15 mouse cellular contexts compared by ENCODE assay signal in genomic region chr11:94449239-94449638, GRCm38 (mm10). TPM values are rescaled to one million over a fixed set of nuclear protein-coding genes. Genes with fewer than 3 reads are reported as not detected.
DNase-seq lines count a peak whose midpoint lies in the region; ATAC-seq and TF ChIP-seq lines count a peak whose summit lies in the region.
"Had no signal": no experiment of that assay in that cellular context is flagged by ENCODE, and none has a peak within 500 bp of the region (broad histone marks: within the 10 kb centered on the region; RNA-seq: fewer than 3 reads in every experiment).

No protein-coding gene starts in this region.

- H3K27me3 ChIP-seq in heart, embryonic 14.5 days (ENCODE audit: control insufficient read depth, insufficient read depth, low read length), result no peaks in the 10 kb centered on the region
- no peaks in the 10 kb centered on the region for H3K27me3 ChIP-seq in forebrain, embryonic 14.5 days (replicated peaks; ENCODE audit: control insufficient read depth, insufficient read depth, low read length)
- no peaks in the 10 kb centered on the region for H3K27me3 ChIP-seq in hindbrain, embryonic 12.5 days
- no peaks in the 10 kb centered on the region for H3K27me3 ChIP-seq in midbrain, embryonic 14.5 days (ENCODE audit: control insufficient read depth, insufficient read depth, low read length)
- H3K27me3 ChIP-seq: embryonic facial prominence, embryonic 15.5 days had no signal

- no peak overlapping the region for H3K4me2 ChIP-seq in heart, embryonic 14.5 days (ENCODE audit: low read length)
- no peak overlapping the region for H3K4me2 ChIP-seq in forebrain, embryonic 14.5 days (ENCODE audit: low read length)
- no peak overlapping the region for H3K4me2 ChIP-seq in hindbrain, embryonic 12.5 days (replicated peaks)
- H3K4me2 ChIP-seq in midbrain, embryonic 14.5 days (ENCODE audit: low read length), result no peak overlapping the region
- H3K4me2 ChIP-seq: embryonic facial prominence, embryonic 15.5 days had no signal

- no peak for ATAC-seq in heart, embryonic 14.5 days (ENCODE audit: insufficient number of reproducible peaks, insufficient read depth, low FRiP score, low read depth)
- ATAC-seq in forebrain, embryonic 14.5 days, result peak; percentile 15; the same call in 1 of the 2 replicates
- no peak for ATAC-seq in hindbrain, embryonic 12.5 days (ENCODE audit: low FRiP score)
- ATAC-seq in midbrain, embryonic 14.5 days (ENCODE audit: low FRiP score, low TSS enrichment), result peak; percentile 56; the same call in 1 of the 2 replicates
- ATAC-seq: intestine, postnatal 0 days had no signal

- no peak for TF ChIP-seq CTCF in lung, adult 2 months (IDR thresholded peaks at IDR 0.05; ENCODE audit: insufficient read depth, low read length)

- WGBS in heart, embryonic 14.5 days, result 58% methylated on average over 8 of the region's 8 CpGs
- WGBS in forebrain, embryonic 14.5 days, result 29% methylated on average over 8 of the region's 8 CpGs
- 37% methylated on average over 8 of the region's 8 CpGs for WGBS in hindbrain, embryonic 12.5 days
- WGBS in midbrain, embryonic 14.5 days, result 12% methylated on average over 8 of the region's 8 CpGs
- 71% methylated on average over 8 of the region's 8 CpGs for WGBS in lung, adult 2 months

- no peaks in the 10 kb centered on the region for H3K36me3 ChIP-seq in heart, embryonic 14.5 days (ENCODE audit: control insufficient read depth, insufficient read depth, low read length)
- H3K36me3 ChIP-seq in forebrain, embryonic 14.5 days (ENCODE audit: control insufficient read depth, insufficient read depth, low read length), result no peaks in the 10 kb centered on the region
- H3K36me3 ChIP-seq in hindbrain, embryonic 12.5 days, result peaks cover 8% of the 10 kb centered on the region; the same call in 1 of the 2 replicates
- H3K36me3 ChIP-seq in midbrain, embryonic 14.5 days (ENCODE audit: control insufficient read depth, insufficient read depth, low read length), result no peaks in the 10 kb centered on the region

- no peak for TF ChIP-seq POLR2A in lung, adult 2 months (IDR thresholded peaks at IDR 0.05; ENCODE audit: borderline replicate concordance, extremely low read depth, low read depth, low read length)

- H3K4me3 ChIP-seq in heart, embryonic 14.5 days (ENCODE audit: control insufficient read depth in 1 of 2, insufficient read depth in 1 of 2, low read depth in 1 of 2, low read length in 2 of 2), result no peak overlapping the region
- no peak overlapping the region for H3K4me3 ChIP-seq in forebrain, embryonic 14.5 days (ENCODE audit: low read depth, low read length)
- H3K4me3 ChIP-seq in hindbrain, embryonic 12.5 days, result no peak overlapping the region
- H3K4me3 ChIP-seq in midbrain, embryonic 14.5 days (replicated peaks; ENCODE audit: low read depth, low read length), result no peak overlapping the region
- H3K4me3 ChIP-seq in lung, adult 2 months (replicated peaks; ENCODE audit: extremely low read depth, low read depth, low read length), result no peak overlapping the region
- H3K4me3 ChIP-seq: embryonic facial prominence, embryonic 15.5 days had no signal

- H3K4me1 ChIP-seq in heart, embryonic 14.5 days (ENCODE audit: control insufficient read depth in 2 of 2, insufficient read depth in 2 of 2, low read length in 2 of 2), result peaks cover 44 to 47% of the 10 kb centered on the region in 2 experiments
- peaks cover 10% of the 10 kb centered on the region for H3K4me1 ChIP-seq in forebrain, embryonic 14.5 days (ENCODE audit: control insufficient read depth, insufficient read depth, low read length)
- H3K4me1 ChIP-seq in hindbrain, embryonic 12.5 days, result peaks cover 52% of the 10 kb centered on the region
- H3K4me1 ChIP-seq in midbrain, embryonic 14.5 days (ENCODE audit: control insufficient read depth, insufficient read depth, low read length), result peaks cover 24% of the 10 kb centered on the region
- H3K4me1 ChIP-seq in lung, adult 2 months (ENCODE audit: control insufficient read depth, insufficient read depth, low read length), result peaks cover 6% of the 10 kb centered on the region

- H3K9me3 ChIP-seq in heart, embryonic 14.5 days (ENCODE audit: control insufficient read depth, low read length), result no peaks in the 10 kb centered on the region
- H3K9me3 ChIP-seq in forebrain, embryonic 14.5 days (replicated peaks; ENCODE audit: control insufficient read depth, low read length), result no peaks in the 10 kb centered on the region
- no peaks in the 10 kb centered on the region for H3K9me3 ChIP-seq in hindbrain, embryonic 12.5 days (replicated peaks)
- no peaks in the 10 kb centered on the region for H3K9me3 ChIP-seq in midbrain, embryonic 14.5 days (ENCODE audit: control insufficient read depth, low read length)
- H3K9me3 ChIP-seq: embryonic facial prominence, embryonic 15.5 days had no signal

- no peak overlapping the region for H3K9ac ChIP-seq in heart, embryonic 14.5 days (ENCODE audit: low read length)
- H3K9ac ChIP-seq in forebrain, embryonic 14.5 days (ENCODE audit: low read length), result no peak overlapping the region
- H3K9ac ChIP-seq in hindbrain, embryonic 12.5 days, result no peak overlapping the region; the same call in 1 of the 2 replicates
- no peak overlapping the region for H3K9ac ChIP-seq in midbrain, embryonic 14.5 days (replicated peaks; ENCODE audit: low read length)
- H3K9ac ChIP-seq: embryonic facial prominence, embryonic 15.5 days; liver, embryonic 14.5 days had no signal

- DNase-seq in heart, adult 9 months (ENCODE audit: low spot score in 2 of 2), result no peak
- peak; percentile 41 for DNase-seq in forebrain, embryonic 14.5 days (ENCODE audit: low spot score)
- DNase-seq in midbrain, embryonic 14.5 days, result no peak
- no peak for DNase-seq in urinary bladder, postnatal 36 days (ENCODE audit: low spot score in 2 of 2)
- DNase-seq in frontal cortex, adult 2 months (ENCODE audit: extremely low spot score in 1 of 2, low spot score in 1 of 2), result no peak
- DNase-seq in lung, adult 2 months, result no peak
- DNase-seq: cerebellum, adult 11 months; kidney, postnatal 14 days; thymus, postnatal 36 days had no signal

- peak overlapping the region; percentile 71 to 95 for H3K27ac ChIP-seq in heart, embryonic 14.5 days (replicated peaks in 1 of 2; ENCODE audit: control insufficient read depth in 1 of 2, insufficient read depth in 1 of 2, low read depth in 2 of 2, low read length in 2 of 2)
- H3K27ac ChIP-seq in forebrain, embryonic 14.5 days (ENCODE audit: low read depth, low read length), result peak overlapping the region; percentile 35; the same call in 1 of the 2 replicates
- H3K27ac ChIP-seq in hindbrain, embryonic 12.5 days, result 0 out of 2 replicates have a peak overlapping the region, but pooled peaks have one; percentile 68
- H3K27ac ChIP-seq in midbrain, embryonic 14.5 days (replicated peaks; ENCODE audit: low read depth, low read length), result peak overlapping the region; percentile 70
- H3K27ac ChIP-seq: liver, embryonic 14.5 days had no signal

RNA-seq across cellular contexts. Expression of gene Cacna1g, which starts 24.8 kb away (rescaled TPM):
- polyA plus RNA-seq in heart, embryonic 14.5 days (2014; fragmentation: Nextera tagmentation; extraction: Ambion mirVana), result 7.7 TPM in 2 replicates
- 7.0 and 7.1 TPM in 2 replicates for polyA plus RNA-seq in forebrain, embryonic 14.5 days (2014; fragmentation: Nextera tagmentation; extraction: Ambion mirVana)
- polyA plus RNA-seq in hindbrain, embryonic 12.5 days (2016; fragmentation: Nextera tagmentation; extraction: Ambion mirVana), result 19.1 and 21.4 TPM in 2 replicates
- 20.1 and 22.7 TPM in 2 replicates for polyA plus RNA-seq in midbrain, embryonic 14.5 days (2014; fragmentation: Nextera tagmentation; extraction: Ambion mirVana)
- polyA plus RNA-seq in frontal cortex, adult 2 months (2012; rRNA removed), result 188 and 191 TPM in 2 replicates
- polyA plus RNA-seq in lung, adult 2 months (2012; rRNA removed), result 3.5 and 4.3 TPM in 2 replicates

RNA-seq across cellular contexts. Expression of gene Spata20, which starts 36.7 kb away (rescaled TPM):
- not detected in 2 replicates for polyA plus RNA-seq in heart, embryonic 14.5 days (2014; fragmentation: Nextera tagmentation; extraction: Ambion mirVana)
- 0.43 and 0.67 TPM in 2 replicates for polyA plus RNA-seq in forebrain, embryonic 14.5 days (2014; fragmentation: Nextera tagmentation; extraction: Ambion mirVana)
- 0.08 TPM in 1 of 2 replicates, not detected in the other for polyA plus RNA-seq in hindbrain, embryonic 12.5 days (2016; fragmentation: Nextera tagmentation; extraction: Ambion mirVana)
- 0.42 and 0.54 TPM in 2 replicates for polyA plus RNA-seq in midbrain, embryonic 14.5 days (2014; fragmentation: Nextera tagmentation; extraction: Ambion mirVana)
- polyA plus RNA-seq in frontal cortex, adult 2 months (2012; rRNA removed), result 0.24 and 0.34 TPM in 2 replicates
- 0.15 and 0.70 TPM in 2 replicates for polyA plus RNA-seq in lung, adult 2 months (2012; rRNA removed)
- polyA plus RNA-seq: intestine, postnatal 0 days; limb, embryonic 11.5 days; liver, embryonic 14.5 days had no signal

RNA-seq across cellular contexts. Expression of gene Epn3, which starts 50.5 kb away (rescaled TPM):
- polyA plus RNA-seq in heart, embryonic 14.5 days (2014; fragmentation: Nextera tagmentation; extraction: Ambion mirVana), result 11.4 TPM in 2 replicates
- polyA plus RNA-seq in forebrain, embryonic 14.5 days (2014; fragmentation: Nextera tagmentation; extraction: Ambion mirVana), result 0.30 and 0.41 TPM in 2 replicates
- 1.7 and 2.5 TPM in 2 replicates for polyA plus RNA-seq in hindbrain, embryonic 12.5 days (2016; fragmentation: Nextera tagmentation; extraction: Ambion mirVana)
- 0.23 and 0.43 TPM in 2 replicates for polyA plus RNA-seq in midbrain, embryonic 14.5 days (2014; fragmentation: Nextera tagmentation; extraction: Ambion mirVana)
- 0.60 and 1.2 TPM in 2 replicates for polyA plus RNA-seq in frontal cortex, adult 2 months (2012; rRNA removed)
- polyA plus RNA-seq in lung, adult 2 months (2012; rRNA removed), result 60.0 and 62.2 TPM in 2 replicates

RNA-seq across cellular contexts. Expression of gene Abcc3, which starts 56.4 kb away (rescaled TPM):
- polyA plus RNA-seq in heart, embryonic 14.5 days (2014; fragmentation: Nextera tagmentation; extraction: Ambion mirVana), result 0.49 and 1.2 TPM in 2 replicates
- polyA plus RNA-seq in forebrain, embryonic 14.5 days (2014; fragmentation: Nextera tagmentation; extraction: Ambion mirVana), result 0.27 and 1.7 TPM in 2 replicates
- polyA plus RNA-seq in hindbrain, embryonic 12.5 days (2016; fragmentation: Nextera tagmentation; extraction: Ambion mirVana), result 0.81 and 1.2 TPM in 2 replicates
- polyA plus RNA-seq in midbrain, embryonic 14.5 days (2014; fragmentation: Nextera tagmentation; extraction: Ambion mirVana), result 0.19 and 0.50 TPM in 2 replicates
- polyA plus RNA-seq in frontal cortex, adult 2 months (2012; rRNA removed), result 1.9 and 2.5 TPM in 2 replicates
- 47.6 and 57.9 TPM in 2 replicates for polyA plus RNA-seq in lung, adult 2 months (2012; rRNA removed)

Comparison
In these comparisons a context has a peak if more than half of its experiments do, and no peak if none do; other contexts are left out.
1. ATAC-seq: peak in forebrain, embryonic 14.5 days (single experiment) and midbrain, embryonic 14.5 days (single experiment); none in heart, embryonic 14.5 days (single experiment) and hindbrain, embryonic 12.5 days (single experiment).
2. Peak in every context shown above with its lines, with median percentiles within 50 percentile points of each other: H3K27ac ChIP-seq.